Mouse (Mus musculus) heart, embryonic 16.5 days (tissue): ENCODE measurements around the gene Rab11b. TPM values are rescaled to one million over a fixed set of nuclear protein-coding genes. Genes with fewer than 3 reads are reported as not detected.

Experiments
- ATAC-seq: fragments of 200-750 bp; cut with Nextera tagmentation; replicated peaks from 2 replicates; pipeline ENCODE4 v1.8.0; 2017; ENCODE audit warnings: moderate number of reproducible peaks; ENCODE audit not compliant: insufficient read depth, low FRiP score; ENCODE audit errors: extremely low read depth
- H3K27ac ChIP-seq: fragments of 300-500 bp; sonication (generic); 2 replicates; pipeline ENCODE4 v1.5.1; 2014; ENCODE audit warnings: mild to moderate bottlenecking, low read length, control low read depth, moderate library complexity
- H3K27me3 ChIP-seq: fragments of 300-500 bp; sonication (generic); 2 replicates; pipeline ENCODE4 v1.6.1; 2014; ENCODE audit warnings: low read length, mixed read lengths; ENCODE audit not compliant: control insufficient read depth, insufficient read depth
- H3K36me3 ChIP-seq: fragments of 300-500 bp; sonication (generic); 2 replicates; pipeline ENCODE4 v1.6.1; 2014; ENCODE audit not compliant: control insufficient read depth, insufficient read depth
- H3K4me1 ChIP-seq: fragments of 300-500 bp; sonication (generic); 2 replicates; pipeline ENCODE4 v1.6.1; 2014; ENCODE audit warnings: low read length, mixed read lengths; ENCODE audit not compliant: control insufficient read depth, insufficient read depth
- H3K4me2 ChIP-seq: fragments of 300-500 bp; sonication (generic); 2 replicates; pipeline ENCODE4 v1.6.1; 2014; ENCODE audit warnings: low read depth, mild to moderate bottlenecking, control low read depth, low read length
- H3K4me3 ChIP-seq: fragments of 300-500 bp; sonication (generic); 2 replicates; pipeline ENCODE4 v1.5.1; 2014; ENCODE audit warnings: mild to moderate bottlenecking, control low read depth, low read length
- H3K9ac ChIP-seq: fragments of 300-500 bp; sonication (generic); 2 replicates; pipeline ENCODE4 v1.6.1; 2014; ENCODE audit warnings: low read length, control low read depth
- H3K9me3 ChIP-seq: fragments of 300-500 bp; sonication (generic); replicated peaks from 2 replicates; pipeline ENCODE4 v1.6.1; 2016; ENCODE audit warnings: low read length; ENCODE audit not compliant: control insufficient read depth
- WGBS: fragments of 180-500 bp; shearing (Covaris S2); extraction: QIAGEN DNeasy Blood & Tissue Kit; methylation state at CpG from one replicate; pipeline ENCODE4 v1.1.7; 2014; 5-methylcytosine and 5-hydroxymethylcytosine counted together
- polyA plus RNA-seq: library from polyadenylated mRNA; unstranded; fragments of >200 nt; fragmentation: Nextera tagmentation; extraction: Ambion mirVana; gene quantifications from 2 replicates; pipeline ENCODE4 v1.2.1, GENCODE M21; 2015

Gene Rab11b
- polyA plus RNA-seq, 1 experiment from 2014 or later = 304 TPM

- no peak overlapping the region for H3K9ac ChIP-seq
- ATAC-seq = no peak
- peaks cover 19% of the 10 kb centered on the region for H3K36me3 ChIP-seq
- 86% methylated on average over 8 of the region's 8 CpGs for WGBS
- no peak overlapping the region for H3K27ac ChIP-seq
- no peak overlapping the region for H3K4me2 ChIP-seq
- H3K27me3 ChIP-seq = no peaks in the 10 kb centered on the region
- no peaks in the 10 kb centered on the region for H3K9me3 ChIP-seq
- H3K4me3 ChIP-seq = no peak overlapping the region
- H3K4me1 ChIP-seq = peaks cover 14% of the 10 kb centered on the region
These were observed 14.3 kb upstream of the Rab11b start for GRCm38 (mm10) chr17:33774573-33775155.

- no peak overlapping the region for H3K27ac ChIP-seq
- no peak overlapping the region for H3K9ac ChIP-seq
- peaks cover 19% of the 10 kb centered on the region for H3K36me3 ChIP-seq
- H3K4me1 ChIP-seq = peaks cover 9% of the 10 kb centered on the region
- WGBS = 84% methylated on average over 6 of the region's 6 CpGs
- ATAC-seq = no peak
- H3K9me3 ChIP-seq = no peaks in the 10 kb centered on the region
- H3K4me3 ChIP-seq = no peak overlapping the region
- H3K4me2 ChIP-seq = no peak overlapping the region
- no peaks in the 10 kb centered on the region for H3K27me3 ChIP-seq
These were observed 13.7 kb upstream of the Rab11b start for GRCm38 (mm10) chr17:33773871-33774572.

DNA sequence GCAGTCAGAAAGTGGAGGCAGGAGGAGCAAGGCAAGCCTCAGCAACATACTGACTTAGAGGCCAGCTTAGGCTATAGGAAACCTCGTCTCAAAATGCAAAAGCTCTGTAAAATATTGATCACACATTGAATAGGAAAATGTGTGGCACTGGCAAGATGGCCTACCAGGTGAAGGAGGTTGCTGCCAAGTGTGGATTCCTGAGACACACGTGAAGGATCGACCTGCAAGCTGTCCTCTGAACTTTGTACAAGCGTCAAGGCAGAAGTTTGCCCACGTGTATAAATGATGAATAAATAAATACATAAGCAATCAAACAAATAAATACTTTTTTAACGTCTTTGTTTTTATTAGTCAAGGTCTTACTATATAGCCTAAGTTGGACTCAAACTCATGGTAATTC, 13.1 kb upstream of the Rab11b start:
- H3K27me3 ChIP-seq = no peaks in the 10 kb centered on the region
- no peak overlapping the region for H3K27ac ChIP-seq
- no peaks in the 10 kb centered on the region for H3K9me3 ChIP-seq
- no peak overlapping the region for H3K4me3 ChIP-seq
- WGBS = 79% methylated on average over 6 of the region's 6 CpGs
- no peak for ATAC-seq
- H3K36me3 ChIP-seq = peaks cover 19% of the 10 kb centered on the region
- H3K9ac ChIP-seq = no peak overlapping the region
- peaks cover 3% of the 10 kb centered on the region for H3K4me1 ChIP-seq
- no peak overlapping the region for H3K4me2 ChIP-seq

GRCm38 (mm10) chr17:33771617-33772016, 11.3 kb upstream of the Rab11b start:
- Histone ChIP-seq H3K27ac (no peak overlapping the region), H3K4me2 (no peak overlapping the region), H3K4me1 (no peaks in the 10 kb centered on the region), H3K9me3 (no peaks in the 10 kb centered on the region), H3K36me3 (peaks cover 10% of the 10 kb centered on the region), H3K27me3 (no peaks in the 10 kb centered on the region), H3K9ac (no peak overlapping the region), H3K4me3 (no peak overlapping the region)
- WGBS = 86% methylated on average over 4 of the region's 4 CpGs
- ATAC-seq = no peak

DNA sequence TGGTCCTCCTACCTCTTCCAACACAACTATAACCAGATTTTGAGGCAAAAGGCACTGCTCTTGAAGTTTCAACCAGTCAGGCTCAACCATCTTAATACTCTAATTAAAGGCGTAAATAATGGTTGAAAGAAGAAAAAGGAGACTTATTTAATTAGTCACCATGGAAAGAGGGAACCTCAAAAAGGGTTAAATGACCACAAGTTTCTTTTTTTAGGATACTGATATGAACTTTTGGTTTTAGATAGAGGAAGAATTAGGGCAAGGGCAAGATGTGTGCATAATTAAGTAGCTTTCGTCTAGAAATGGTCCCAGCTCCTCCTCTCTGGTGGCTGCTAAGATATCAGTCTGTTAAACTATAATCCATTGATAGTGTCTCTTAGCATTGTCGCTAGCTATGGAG, 6.1 kb upstream of the Rab11b start:
- no peak overlapping the region for H3K4me2 ChIP-seq
- no peak overlapping the region for H3K4me3 ChIP-seq
- H3K36me3 ChIP-seq = no peaks in the 10 kb centered on the region
- H3K9ac ChIP-seq = no peak overlapping the region
- no peak overlapping the region for H3K27ac ChIP-seq
- H3K27me3 ChIP-seq = no peaks in the 10 kb centered on the region
- H3K4me1 ChIP-seq = no peaks in the 10 kb centered on the region
- 73% methylated on average over 3 of the region's 3 CpGs for WGBS
- H3K9me3 ChIP-seq = no peaks in the 10 kb centered on the region
- no peak for ATAC-seq

DNA sequence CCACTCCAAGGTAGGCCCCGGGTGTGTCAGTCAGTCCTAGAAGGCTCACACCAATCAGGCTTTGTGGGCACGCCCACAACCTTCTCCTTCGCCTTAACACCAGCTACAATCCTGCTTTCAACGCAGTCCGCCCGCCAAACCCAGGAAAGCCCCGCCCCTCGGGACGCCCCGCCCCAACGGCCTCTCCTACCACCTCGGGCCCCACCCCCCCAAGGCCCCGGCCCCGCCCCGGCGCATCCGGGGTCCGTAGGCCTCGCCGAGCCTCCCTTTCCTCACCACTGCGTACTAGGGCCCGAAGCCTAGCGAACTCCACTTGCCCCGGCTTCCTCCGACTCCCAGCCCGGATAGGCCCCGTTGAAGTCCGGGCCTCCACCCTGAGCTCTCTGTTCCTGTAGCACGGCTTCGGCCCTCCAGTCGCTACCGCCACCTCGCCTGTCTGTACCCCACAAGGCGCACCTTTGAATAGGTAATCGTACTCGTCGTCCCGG, 519 bp downstream of the Rab11b start:
- peak; percentile 85 for ATAC-seq
- H3K4me2 ChIP-seq = peak overlapping the region; percentile 85

GRCm38 (mm10) chr17:33757231-33757630, 3.1 kb downstream of the Rab11b start:
- Histone ChIP-seq H3K27me3 (no peaks in the 10 kb centered on the region), H3K36me3 (no peaks in the 10 kb centered on the region), H3K4me1 (peaks cover 51% of the 10 kb centered on the region), H3K9ac (0 out of 2 replicates have a peak overlapping the region, but pooled peaks have one; percentile 32), H3K4me3 (no peak overlapping the region), H3K27ac (peak overlapping the region; percentile 25), H3K9me3 (no peaks in the 10 kb centered on the region), H3K4me2 (peak overlapping the region; percentile 45)
- no peak for ATAC-seq
- 43% methylated on average over 4 of the region's 4 CpGs for WGBS

More for the DNA sequence above, 519 bp downstream of the Rab11b start:
- H3K9me3 ChIP-seq = no peaks in the 10 kb centered on the region
- H3K36me3 ChIP-seq = no peaks in the 10 kb centered on the region
- H3K9ac ChIP-seq = peak overlapping the region; percentile 99
- H3K27me3 ChIP-seq = no peaks in the 10 kb centered on the region
- peak overlapping the region; percentile 87 for H3K4me3 ChIP-seq
- under 1% methylated on average over 38 of the region's 38 CpGs for WGBS
- peaks cover 42% of the 10 kb centered on the region for H3K4me1 ChIP-seq
- peak overlapping the region; percentile 100 for H3K27ac ChIP-seq

GRCm38 (mm10) chr17:33756108-33756790, 4.1 kb downstream of the Rab11b start:
- no peaks in the 10 kb centered on the region for H3K9me3 ChIP-seq
- no peak overlapping the region for H3K9ac ChIP-seq
- H3K4me3 ChIP-seq = no peak overlapping the region
- 74% methylated on average over 3 of the region's 3 CpGs for WGBS
- peak overlapping the region; percentile 25 for H3K27ac ChIP-seq
- no peak overlapping the region for H3K4me2 ChIP-seq
- ATAC-seq = no peak
- no peaks in the 10 kb centered on the region for H3K36me3 ChIP-seq
- no peaks in the 10 kb centered on the region for H3K27me3 ChIP-seq
- peaks cover 51% of the 10 kb centered on the region for H3K4me1 ChIP-seq
